Mouse (Mus musculus): ENCODE data around the gene Sirt4.

DNA sequence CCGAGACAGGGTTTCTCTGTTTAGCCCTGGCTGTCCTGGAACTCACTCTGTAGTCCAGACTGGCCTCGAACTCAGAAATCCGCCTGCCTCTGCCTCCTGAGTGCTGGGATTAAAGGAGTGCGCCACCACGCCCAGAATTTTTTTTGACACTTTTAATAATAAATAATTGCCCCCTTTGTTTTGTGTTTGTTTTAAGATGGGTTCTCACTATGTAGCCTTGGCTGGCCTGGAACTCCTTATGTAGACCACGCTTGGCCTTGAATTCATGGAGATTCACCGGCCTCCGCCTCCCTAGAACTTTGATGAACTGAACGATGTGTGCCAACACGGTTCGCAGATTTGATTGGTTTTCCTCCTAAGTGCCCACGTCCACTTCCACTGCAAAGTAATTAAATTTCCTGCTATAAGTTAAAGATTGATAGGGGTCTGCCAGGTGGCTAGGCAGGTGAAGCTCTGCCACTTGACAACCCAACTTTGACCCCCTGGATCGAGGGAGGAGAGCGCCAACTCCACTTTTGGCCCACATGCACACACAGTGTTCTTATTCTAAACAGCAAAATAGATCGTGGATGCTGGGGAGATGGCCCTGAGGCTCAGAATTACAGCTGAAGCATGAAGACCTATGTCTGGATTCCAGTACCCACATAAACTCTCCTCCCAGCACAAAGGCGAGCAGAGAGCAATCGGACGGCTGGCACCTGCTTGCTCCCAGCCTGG is 1.1 kb upstream of the Sirt4 start:
- no peak for TF ChIP-seq CTCF (IDR thresholded peaks at IDR 0.05; ENCODE audit: control insufficient read depth, insufficient read depth, insufficient replicate concordance, low read depth, low read length)
- no peak for TF ChIP-seq POLR2A (IDR thresholded peaks at IDR 0.05; ENCODE audit: control insufficient read depth, low read depth, low read length)

Measured in testis, adult 2 months (tissue).